Mouse (Mus musculus): ENCODE data around the gene Hcrt.

- TF ChIP-seq POLR2A (IDR thresholded peaks at IDR 0.05; ENCODE audit: low read depth, low read length) (no peak), CTCF (IDR thresholded peaks at IDR 0.05; ENCODE audit: borderline replicate concordance, insufficient read depth, low read length) (peak; percentile 76; the same call in 1 of the 2 replicates)
These were observed 48.2 kb downstream of the Hcrt start for GRCm38 (mm10) chr11:100714534-100714915.
